Mouse (Mus musculus) hindbrain, embryonic 15.5 days (tissue): ENCODE data around the gene Eno4. TPM values are rescaled to one million over a fixed set of nuclear protein-coding genes. Genes with fewer than 3 reads are reported as not detected.
"Not testable (repeated sequence)": the region's sequence is repeated elsewhere in the genome, so short reads cannot be mapped to it uniquely, and the experiment has no call there.

Experiments
- ATAC-seq: fragments of 200-750 bp; cut with Nextera tagmentation; 2 replicates; pipeline ENCODE4 v1.8.0; 2017; ENCODE audit warnings: low read depth, moderate number of reproducible peaks, moderate TSS enrichment; ENCODE audit not compliant: low FRiP score
- H3K27ac ChIP-seq: fragments of 300-500 bp; sonication (generic); replicated peaks from 2 replicates; pipeline ENCODE4 v1.5.1; 2015; ENCODE audit warnings: mild to moderate bottlenecking, inconsistent platforms
- H3K27me3 ChIP-seq: fragments of 300-500 bp; sonication (generic); 2 replicates; pipeline ENCODE4 v1.6.1; 2015; ENCODE audit warnings: control low read depth, inconsistent platforms
- H3K36me3 ChIP-seq: fragments of 300-500 bp; sonication (generic); 2 replicates; pipeline ENCODE4 v1.6.1; 2015; ENCODE audit warnings: control low read depth, inconsistent platforms
- H3K4me1 ChIP-seq: fragments of 300-500 bp; sonication (generic); replicated peaks from 2 replicates; pipeline ENCODE4 v1.6.1; 2015; ENCODE audit warnings: control low read depth, inconsistent platforms
- H3K4me2 ChIP-seq: fragments of 300-500 bp; sonication (generic); 2 replicates; pipeline ENCODE4 v1.6.1; 2015; ENCODE audit warnings: moderate library complexity, mild to moderate bottlenecking, inconsistent platforms
- H3K4me3 ChIP-seq: fragments of 300-500 bp; sonication (generic); 2 replicates; pipeline ENCODE4 v1.5.1; 2015; ENCODE audit warnings: mild to moderate bottlenecking, inconsistent platforms
- H3K9ac ChIP-seq: fragments of 300-500 bp; sonication (generic); 2 replicates; pipeline ENCODE4 v1.6.1; 2015; ENCODE audit warnings: inconsistent platforms
- H3K9me3 ChIP-seq: fragments of 300-500 bp; sonication (generic); 2 replicates; pipeline ENCODE4 v1.6.1; 2016; ENCODE audit warnings: control low read depth, inconsistent platforms
- WGBS: fragments of 180-500 bp; shearing (Covaris S2); methylation state at CpG from one replicate; pipeline ENCODE4 v1.1.7; 2015; 5-methylcytosine and 5-hydroxymethylcytosine counted together
- polyA plus RNA-seq: library from polyadenylated mRNA; unstranded; fragments of >200 nt; fragmentation: Nextera tagmentation; extraction: Ambion mirVana; gene quantifications from 2 replicates; pipeline ENCODE4 v1.2.1, GENCODE M21; 2015

The Eno4 gene
- polyA plus RNA-seq = 1.4 and 1.9 TPM in 2 replicates

- peak; percentile 98 for ATAC-seq
- H3K27me3 ChIP-seq = peaks cover 28% of the 10 kb centered on the region; the same call in 1 of the 2 replicates
- peak within 1 kb of the TSS; percentile 93 for H3K4me3 ChIP-seq
- peak within 1 kb of the TSS; percentile 70 for H3K9ac ChIP-seq
- H3K36me3 ChIP-seq = no peaks in the 10 kb centered on the region
- peaks cover 12% of the 10 kb centered on the region for H3K4me1 ChIP-seq
- H3K4me2 ChIP-seq = peak within 1 kb of the TSS; percentile 99
- no peaks in the 10 kb centered on the region for H3K9me3 ChIP-seq
- under 1% methylated on average over 65 of the region's 65 CpGs for WGBS
- H3K27ac ChIP-seq = peak within 1 kb of the TSS; percentile 58
These were observed at the start of gene Eno4, which contains the start of gene Hspa12a for GRCm38 (mm10) chr19:58942841-58943828. Gene Eno4 (plus strand): TSS chr19:58943425. Gene Hspa12a (minus strand): TSS chr19:58943654.

- no peak overlapping the region for H3K4me2 ChIP-seq
- no peaks in the 10 kb centered on the region for H3K36me3 ChIP-seq
- H3K9me3 ChIP-seq = no peaks in the 10 kb centered on the region
- no peaks in the 10 kb centered on the region for H3K27me3 ChIP-seq
- no peaks in the 10 kb centered on the region for H3K4me1 ChIP-seq
- WGBS = 71% methylated on average over 3 of the region's 3 CpGs
- no peak overlapping the region for H3K9ac ChIP-seq
- H3K4me3 ChIP-seq = no peak overlapping the region
- ATAC-seq = no peak
- H3K27ac ChIP-seq = no peak overlapping the region
These were observed 47.0 kb upstream of the Eno4 start for GRCm38 (mm10) chr19:58896216-58896615.

- not testable (repeated sequence) for H3K27me3 ChIP-seq, H3K9ac ChIP-seq, H3K4me3 ChIP-seq, H3K27ac ChIP-seq, H3K36me3 ChIP-seq, H3K9me3 ChIP-seq, ATAC-seq, H3K4me2 ChIP-seq, H3K4me1 ChIP-seq
- 89% methylated on average over 10 of the region's 10 CpGs for WGBS
These were observed 42.8 kb upstream of the Eno4 start for GRCm38 (mm10) chr19:58900471-58900870.

GRCm38 (mm10) chr19:58903079-58903898 lies 39.9 kb upstream of the Eno4 start:
- WGBS = 67% methylated on average over 7 of the region's 7 CpGs
- Histone ChIP-seq H3K9ac (peak overlapping the region; percentile 9; the same call in 1 of the 2 replicates), H3K4me1 (0 out of 2 replicates have a peak, but pooled peaks cover 4% of the 10 kb centered on the region), H3K27ac (no peak overlapping the region), H3K4me3 (peak overlapping the region; percentile 31; the same call in 1 of the 2 replicates), H3K27me3 (0 out of 2 replicates have a peak, but pooled peaks cover 13% of the 10 kb centered on the region), H3K4me2 (peak overlapping the region; percentile 54), H3K36me3 (no peaks in the 10 kb centered on the region), H3K9me3 (no peaks in the 10 kb centered on the region)
- peak; percentile 51 for ATAC-seq

GRCm38 (mm10) chr19:58903899-58904327 lies 39.3 kb upstream of the Eno4 start:
- 0 out of 2 replicates have a peak, but pooled peaks cover 4% of the 10 kb centered on the region for H3K4me1 ChIP-seq
- H3K4me3 ChIP-seq = peak overlapping the region; percentile 31
- H3K27me3 ChIP-seq = 0 out of 2 replicates have a peak, but pooled peaks cover 13% of the 10 kb centered on the region
- 1% methylated on average over 11 of the region's 11 CpGs for WGBS
- H3K9me3 ChIP-seq = no peaks in the 10 kb centered on the region
- H3K9ac ChIP-seq = peak overlapping the region; percentile 9; the same call in 1 of the 2 replicates
- no peak overlapping the region for H3K27ac ChIP-seq
- no peaks in the 10 kb centered on the region for H3K36me3 ChIP-seq
- peak; percentile 74 for ATAC-seq
- H3K4me2 ChIP-seq = peak overlapping the region; percentile 54

- Histone ChIP-seq H3K4me3 (no peak overlapping the region), H3K4me1 (peaks cover 11% of the 10 kb centered on the region), H3K36me3 (no peaks in the 10 kb centered on the region), H3K27ac (no peak overlapping the region), H3K9me3 (no peaks in the 10 kb centered on the region), H3K27me3 (0 out of 2 replicates have a peak, but pooled peaks cover 13% of the 10 kb centered on the region), H3K9ac (no peak overlapping the region), H3K4me2 (no peak overlapping the region)
- ATAC-seq = no peak
- WGBS = 40% methylated on average over 9 of the region's 9 CpGs
These were observed 36.5 kb upstream of the Eno4 start for GRCm38 (mm10) chr19:58906685-58907084.

GRCm38 (mm10) chr19:58908018-58908417 lies 35.2 kb upstream of the Eno4 start:
- Histone ChIP-seq H3K4me3 (no peak overlapping the region), H3K9me3 (no peaks in the 10 kb centered on the region), H3K27me3 (peaks cover 13% of the 10 kb centered on the region; the same call in 1 of the 2 replicates), H3K27ac (no peak overlapping the region), H3K4me1 (peaks cover 11% of the 10 kb centered on the region), H3K36me3 (no peaks in the 10 kb centered on the region), H3K9ac (no peak overlapping the region), H3K4me2 (no peak overlapping the region)
- 82% methylated on average over 10 of the region's 10 CpGs for WGBS
- ATAC-seq = no peak

- peak overlapping the region; percentile 24; the same call in 1 of the 2 replicates for H3K9ac ChIP-seq
- peaks cover 20% of the 10 kb centered on the region; the same call in 1 of the 2 replicates for H3K27me3 ChIP-seq
- 0 out of 2 replicates have a peak overlapping the region, but pooled peaks have one; percentile 10 for H3K27ac ChIP-seq
- peaks cover 7% of the 10 kb centered on the region for H3K4me1 ChIP-seq
- peak overlapping the region; percentile 39 for H3K4me3 ChIP-seq
- H3K36me3 ChIP-seq = no peaks in the 10 kb centered on the region
- WGBS = 2% methylated on average over 11 of the region's 11 CpGs
- peak overlapping the region; percentile 64 for H3K4me2 ChIP-seq
- H3K9me3 ChIP-seq = no peaks in the 10 kb centered on the region
- peak; percentile 64; the same call in 1 of the 2 replicates for ATAC-seq
These were observed 32.3 kb upstream of the Eno4 start for GRCm38 (mm10) chr19:58910941-58911368.

GRCm38 (mm10) chr19:58911386-58911785 lies 31.8 kb upstream of the Eno4 start:
- Histone ChIP-seq H3K27me3 (peaks cover 20% of the 10 kb centered on the region; the same call in 1 of the 2 replicates), H3K4me2 (peak overlapping the region; percentile 64), H3K27ac (0 out of 2 replicates have a peak overlapping the region, but pooled peaks have one; percentile 10), H3K4me1 (peaks cover 7% of the 10 kb centered on the region), H3K9ac (peak overlapping the region; percentile 24; the same call in 1 of the 2 replicates), H3K9me3 (no peaks in the 10 kb centered on the region), H3K4me3 (peak overlapping the region; percentile 39), H3K36me3 (no peaks in the 10 kb centered on the region)
- WGBS = 13% methylated on average over 9 of the region's 9 CpGs
- peak; percentile 70 for ATAC-seq

GRCm38 (mm10) chr19:58913301-58913700 lies 29.9 kb upstream of the Eno4 start:
- H3K4me2 ChIP-seq = no peak overlapping the region
- peaks cover 7% of the 10 kb centered on the region for H3K4me1 ChIP-seq
- no peaks in the 10 kb centered on the region for H3K9me3 ChIP-seq
- H3K36me3 ChIP-seq = no peaks in the 10 kb centered on the region
- H3K27me3 ChIP-seq = peaks cover 24% of the 10 kb centered on the region
- WGBS = 81% methylated on average over 6 of the region's 6 CpGs
- no peak overlapping the region for H3K9ac ChIP-seq
- H3K27ac ChIP-seq = no peak overlapping the region
- H3K4me3 ChIP-seq = no peak overlapping the region
- no peak for ATAC-seq

GRCm38 (mm10) chr19:58918597-58918996 lies 24.6 kb upstream of the Eno4 start:
- H3K36me3 ChIP-seq = no peaks in the 10 kb centered on the region
- peak overlapping the region; percentile 35 for H3K4me2 ChIP-seq
- H3K27me3 ChIP-seq = peaks cover 34% of the 10 kb centered on the region
- WGBS = 19% methylated on average over 11 of the region's 11 CpGs
- H3K4me1 ChIP-seq = 0 out of 2 replicates have a peak, but pooled peaks cover 5% of the 10 kb centered on the region
- no peak overlapping the region for H3K4me3 ChIP-seq
- no peak overlapping the region for H3K27ac ChIP-seq
- 0 out of 2 replicates have a peak overlapping the region, but pooled peaks have one; percentile 23 for H3K9ac ChIP-seq
- H3K9me3 ChIP-seq = no peaks in the 10 kb centered on the region
- ATAC-seq = no peak
